Mouse (Mus musculus) kidney, postnatal 10 days (tissue): ENCODE data around the gene Gdf7.

Source experiments
- DNase-seq: peaks from one replicate; pipeline ENCODE4 v3.0.0; 2021; ENCODE audit warnings: mixed read lengths

Gene Gdf7

GRCm38 (mm10) chr12:8326825-8327674 lies 25.3 kb upstream of the Gdf7 start:
- peak; percentile 96 for DNase-seq

GRCm38 (mm10) chr12:8325943-8326522 lies 24.3 kb upstream of the Gdf7 start:
- no peak for DNase-seq

- no peak for DNase-seq
Observed at GRCm38 (mm10) chr12:8325245-8325942, 23.6 kb upstream of the Gdf7 start.

GRCm38 (mm10) chr12:8324086-8324485 lies 22.3 kb upstream of the Gdf7 start:
- DNase-seq, result no peak

- no peak for DNase-seq
Observed at GRCm38 (mm10) chr12:8321506-8321905, 19.8 kb upstream of the Gdf7 start.

- peak; percentile 91 for DNase-seq
Observed at GRCm38 (mm10) chr12:8320084-8320713, 18.4 kb upstream of the Gdf7 start.

GRCm38 (mm10) chr12:8316541-8316940 lies 14.8 kb upstream of the Gdf7 start:
- no peak for DNase-seq

- DNase-seq, result no peak
Observed at GRCm38 (mm10) chr12:8313773-8314172, 12.0 kb upstream of the Gdf7 start.

- DNase-seq, result peak; percentile 95
Observed at GRCm38 (mm10) chr12:8313270-8313771, 11.6 kb upstream of the Gdf7 start, which contains the start of gene Hs1bp3. TSS of gene Hs1bp3 (plus strand) at chr12:8313432.

- DNase-seq, result no peak
Observed at GRCm38 (mm10) chr12:8312266-8312665, 10.5 kb upstream of the Gdf7 start.

GRCm38 (mm10) chr12:8310992-8311391 lies 9.2 kb upstream of the Gdf7 start:
- DNase-seq, result no peak

GRCm38 (mm10) chr12:8306910-8307309 lies 5.2 kb upstream of the Gdf7 start:
- no peak for DNase-seq

GRCm38 (mm10) chr12:8306432-8306831 lies 4.7 kb upstream of the Gdf7 start:
- DNase-seq, result peak; percentile 81

- DNase-seq, result no peak
Observed at GRCm38 (mm10) chr12:8305258-8305657, 3.5 kb upstream of the Gdf7 start.

- DNase-seq, result peak; percentile 26
Observed at GRCm38 (mm10) chr12:8301011-8301814, 541 bp downstream of the Gdf7 start.

- DNase-seq, result no peak
Observed at GRCm38 (mm10) chr12:8300521-8300920, 1.2 kb downstream of the Gdf7 start.

- no peak for DNase-seq
Observed at GRCm38 (mm10) chr12:8300111-8300480, 1.7 kb downstream of the Gdf7 start.

- no peak for DNase-seq
Observed at GRCm38 (mm10) chr12:8299143-8300110, 2.3 kb downstream of the Gdf7 start.

GRCm38 (mm10) chr12:8298361-8299142 lies 3.2 kb downstream of the Gdf7 start:
- no peak for DNase-seq

- no peak for DNase-seq
Observed at GRCm38 (mm10) chr12:8297586-8298214, 4.1 kb downstream of the Gdf7 start.
